Mouse (Mus musculus) heart, postnatal 36 days (tissue): ENCODE results near the gene Rnf207. TPM values are rescaled to one million over a fixed set of nuclear protein-coding genes. Genes with fewer than 3 reads are reported as not detected.

Experiments
- total RNA-seq, 2 experiments: library from RNA; stranded (reverse); gene quantifications; 2 replicates each; pipeline ENCODE4 v1.2.3; 2021

The Rnf207 gene
- total RNA-seq, 2 experiments from 2014 or later, result 50.2 to 68.0 TPM

Other genes starting within 250 kb of the Rnf207 start
- 10 to 100 TPM; 14.9 to 21.9 TPM for gene Plekhg5, start 246.5 kb downstream of the Rnf207 start, total RNA-seq
- gene Tnfrsf25, start 203.1 kb downstream of the Rnf207 start, total RNA-seq, result 1 to 10 TPM in 1 of 2 experiments, under 1 TPM in 1; 0.81 to 3.2 TPM
- 1 to 10 TPM; 1.8 to 2.7 TPM for gene Espn, start 166.6 kb downstream of the Rnf207 start, total RNA-seq
- gene Hes2, start 160.1 kb downstream of the Rnf207 start, total RNA-seq, result not detected
- gene Acot7, start 140.9 kb downstream of the Rnf207 start, total RNA-seq, result 10 to 100 TPM; 58.7 to 59.1 TPM
- 10 to 100 TPM; 10.7 to 14.0 TPM for gene Gpr153, start 44.8 kb downstream of the Rnf207 start, total RNA-seq
- gene Hes3, start 27.3 kb downstream of the Rnf207 start, total RNA-seq, result not detected
- 10 to 100 TPM; 25.4 to 25.8 TPM for gene Icmt, start 21.8 kb downstream of the Rnf207 start, total RNA-seq
- 100 to 1,000 TPM; 276 to 293 TPM for gene Rpl22, start 6.7 kb upstream of the Rnf207 start, total RNA-seq
- under 1 TPM; 0.16 to 0.58 TPM for gene Chd5, start 19.7 kb upstream of the Rnf207 start, total RNA-seq
- under 1 TPM; 0.89 to 1.00 TPM for gene Nphp4, start 157.7 kb upstream of the Rnf207 start, total RNA-seq
- gene Kcnab2, start 158.9 kb upstream of the Rnf207 start, total RNA-seq, result 1 to 10 TPM; 1.3 to 2.1 TPM